Mouse (Mus musculus): ENCODE data around the gene Rapgef1. TPM values are rescaled to one million over a fixed set of nuclear protein-coding genes. Genes with fewer than 3 reads are reported as not detected.
A peak's percentile ranks its signal among the peaks of the same experiment; 100 is the strongest.

Gene Rapgef1
- polyA plus RNA-seq, 1 experiment, result 75.1 TPM

DNA sequence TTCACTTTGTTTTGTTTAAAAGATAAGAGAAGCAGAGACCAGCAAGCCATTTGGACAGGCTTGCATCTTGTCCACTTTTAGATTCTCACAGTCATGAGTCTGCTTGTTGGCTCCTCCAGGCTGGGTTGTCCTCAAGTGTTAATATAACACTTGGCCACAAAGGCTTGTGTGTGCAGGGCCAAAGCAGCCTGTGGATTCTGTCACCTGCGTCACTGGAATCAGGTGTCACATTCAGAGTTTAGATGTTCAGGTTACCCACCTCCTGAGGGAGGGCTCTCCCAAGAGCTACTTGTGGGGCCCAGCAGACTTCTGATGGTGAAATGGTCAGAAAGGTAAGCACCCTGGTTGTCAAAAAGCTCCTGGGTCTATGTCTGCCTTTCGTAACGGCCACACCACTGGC, 103.6 kb downstream of the Rapgef1 start:
- WGBS, result 90% methylated on average over 3 of the region's 3 CpGs
- TF ChIP-seq POLR2A (IDR thresholded peaks at IDR 0.05; ENCODE audit: low read depth, low read length) (no peak), CTCF (IDR thresholded peaks at IDR 0.05; ENCODE audit: extremely low read depth, insufficient read depth, insufficient read length, insufficient replicate concordance) (no peak)

DNA sequence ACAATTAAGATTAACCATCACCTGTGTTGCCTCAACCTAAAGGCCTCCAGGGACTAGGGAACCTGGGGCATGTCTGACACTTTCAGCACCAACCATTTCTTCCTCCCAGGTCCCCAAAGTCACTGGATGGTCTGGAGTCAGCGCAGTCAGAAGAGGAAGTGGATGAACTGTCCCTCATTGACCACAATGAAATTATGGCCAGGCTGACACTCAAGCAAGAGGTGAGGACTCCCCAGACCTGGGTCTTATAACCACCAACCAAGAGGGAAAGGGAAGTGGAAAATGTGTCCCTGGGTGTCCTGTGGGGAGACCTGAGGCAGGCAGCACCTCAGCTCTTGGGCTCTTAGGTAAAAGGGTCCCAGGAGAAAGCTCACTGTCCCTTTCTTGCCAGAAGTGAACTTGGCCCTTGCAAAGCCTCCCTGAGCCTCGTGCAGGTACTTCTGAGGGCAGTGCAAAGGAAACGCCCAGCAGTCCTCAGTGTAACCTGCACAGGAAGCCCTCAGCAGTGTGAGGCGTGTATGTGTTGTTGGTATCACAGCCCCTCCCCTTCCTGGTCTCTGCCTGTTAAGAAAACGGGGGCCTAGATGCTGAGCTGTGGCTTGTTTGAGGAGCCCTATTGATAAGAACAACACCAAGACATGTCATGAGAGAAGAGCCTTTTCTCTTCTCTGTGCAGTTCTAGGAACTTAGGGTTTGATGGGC, 105.3 kb downstream of the Rapgef1 start:
- H3K4me1 ChIP-seq (ENCODE audit: control insufficient read depth, insufficient read depth, insufficient read length), result no peaks in the 10 kb centered on the region
- H3K27me3 ChIP-seq (ENCODE audit: control insufficient read depth, insufficient read depth, low read length), result no peaks in the 10 kb centered on the region
- H3K36me3 ChIP-seq (ENCODE audit: control insufficient read depth, insufficient read depth, low read length), result peaks cover 46% of the 10 kb centered on the region
- H3K27ac ChIP-seq (ENCODE audit: insufficient read depth, low read length), result peak overlapping the region; percentile 11
- TF ChIP-seq CTCF (IDR thresholded peaks at IDR 0.05; ENCODE audit: extremely low read depth, insufficient read depth, insufficient read length, insufficient replicate concordance), result no peak
- no peak for TF ChIP-seq POLR2A (IDR thresholded peaks at IDR 0.05; ENCODE audit: low read depth, low read length)
- 30% methylated on average over 5 of the region's 5 CpGs for whole genome bisulfite sequencing
- no peak for DNase-seq (ENCODE audit: low read depth in 1 of 2, low spot score in 2 of 2)
- no peak overlapping the region for H3K4me3 ChIP-seq (ENCODE audit: extremely low read depth, insufficient read depth, insufficient read length)

More for the DNA sequence above, 103.6 kb downstream of the Rapgef1 start:
- Histone ChIP-seq H3K27me3 (ENCODE audit: control insufficient read depth, insufficient read depth, low read length) (no peaks in the 10 kb centered on the region), H3K27ac (ENCODE audit: insufficient read depth, low read length) (no peak overlapping the region), H3K36me3 (ENCODE audit: control insufficient read depth, insufficient read depth, low read length) (peaks cover 54% of the 10 kb centered on the region), H3K4me1 (ENCODE audit: control insufficient read depth, insufficient read depth, insufficient read length) (no peaks in the 10 kb centered on the region), H3K4me3 (ENCODE audit: extremely low read depth, insufficient read depth, insufficient read length) (no peak overlapping the region)
- no peak for DNase-seq (ENCODE audit: low read depth in 1 of 2, low spot score in 2 of 2)

DNA sequence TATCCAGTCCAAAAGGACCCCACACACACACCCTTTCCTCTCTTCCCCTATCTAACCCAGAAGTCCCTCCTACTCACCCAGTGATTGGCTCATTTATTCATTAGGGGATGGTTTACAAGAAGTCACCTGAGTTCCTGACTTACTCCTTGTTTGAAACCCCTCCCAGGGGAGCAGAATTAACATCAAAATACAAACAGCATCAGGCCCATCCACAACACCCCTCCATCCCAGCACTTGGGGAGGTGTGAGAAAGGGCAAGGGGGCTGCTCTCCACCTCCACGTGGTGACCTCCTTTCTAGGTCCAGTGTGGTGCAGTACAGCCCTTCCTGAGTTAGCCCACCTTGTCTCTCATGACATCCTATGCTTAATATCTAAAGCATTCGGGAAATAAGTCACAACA, 110.0 kb downstream of the Rapgef1 start:
- no peak for TF ChIP-seq CTCF (IDR thresholded peaks at IDR 0.05; ENCODE audit: extremely low read depth, insufficient read depth, insufficient read length, insufficient replicate concordance)
- TF ChIP-seq POLR2A (IDR thresholded peaks at IDR 0.05; ENCODE audit: low read depth, low read length), result no peak
- WGBS, result 72% methylated on average over 2 of the region's 2 CpGs
- no peak overlapping the region for H3K4me3 ChIP-seq (ENCODE audit: extremely low read depth, insufficient read depth, insufficient read length)
- no peaks in the 10 kb centered on the region for H3K4me1 ChIP-seq (ENCODE audit: control insufficient read depth, insufficient read depth, insufficient read length)
- no peak for DNase-seq (ENCODE audit: low read depth in 1 of 2, low spot score in 2 of 2)
- H3K27ac ChIP-seq (ENCODE audit: insufficient read depth, low read length), result no peak overlapping the region
- H3K36me3 ChIP-seq (ENCODE audit: control insufficient read depth, insufficient read depth, low read length), result peaks cover 56% of the 10 kb centered on the region
- H3K27me3 ChIP-seq (ENCODE audit: control insufficient read depth, insufficient read depth, low read length), result no peaks in the 10 kb centered on the region

DNA sequence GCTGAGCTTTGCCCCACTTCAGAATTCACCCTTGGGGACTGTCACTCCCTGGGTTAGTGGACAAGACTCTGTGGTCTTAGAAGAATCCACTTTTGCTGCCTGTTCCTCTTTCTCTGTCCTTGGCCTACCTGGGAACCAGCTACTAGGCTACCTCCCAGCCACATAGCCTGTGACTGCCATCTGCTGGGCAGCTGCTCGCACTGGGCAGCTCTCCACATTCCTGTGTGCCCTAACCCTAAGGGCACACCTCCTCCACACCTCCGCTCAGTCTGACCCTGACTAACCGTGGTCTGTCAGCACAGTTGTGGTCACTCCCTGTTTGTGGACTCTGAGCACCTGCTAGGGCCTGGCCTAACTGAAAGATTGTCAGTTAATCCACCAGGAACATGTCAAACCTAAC, 112.0 kb downstream of the Rapgef1 start:
- peak in 1 of 2 experiments; percentile 55 for DNase-seq (ENCODE audit: low read depth in 1 of 2, low spot score in 2 of 2)
- Histone ChIP-seq H3K4me1 (ENCODE audit: control insufficient read depth, insufficient read depth, insufficient read length) (no peaks in the 10 kb centered on the region), H3K36me3 (ENCODE audit: control insufficient read depth, insufficient read depth, low read length) (peaks cover 63% of the 10 kb centered on the region), H3K27me3 (ENCODE audit: control insufficient read depth, insufficient read depth, low read length) (no peaks in the 10 kb centered on the region), H3K27ac (ENCODE audit: insufficient read depth, low read length) (no peak overlapping the region), H3K4me3 (ENCODE audit: extremely low read depth, insufficient read depth, insufficient read length) (no peak overlapping the region)
- TF ChIP-seq POLR2A (IDR thresholded peaks at IDR 0.05; ENCODE audit: low read depth, low read length) (no peak), CTCF (IDR thresholded peaks at IDR 0.05; ENCODE audit: extremely low read depth, insufficient read depth, insufficient read length, insufficient replicate concordance) (peak; percentile 55; the same call in 1 of the 2 replicates)
- WGBS, result 54% methylated on average over 3 of the region's 3 CpGs

DNA sequence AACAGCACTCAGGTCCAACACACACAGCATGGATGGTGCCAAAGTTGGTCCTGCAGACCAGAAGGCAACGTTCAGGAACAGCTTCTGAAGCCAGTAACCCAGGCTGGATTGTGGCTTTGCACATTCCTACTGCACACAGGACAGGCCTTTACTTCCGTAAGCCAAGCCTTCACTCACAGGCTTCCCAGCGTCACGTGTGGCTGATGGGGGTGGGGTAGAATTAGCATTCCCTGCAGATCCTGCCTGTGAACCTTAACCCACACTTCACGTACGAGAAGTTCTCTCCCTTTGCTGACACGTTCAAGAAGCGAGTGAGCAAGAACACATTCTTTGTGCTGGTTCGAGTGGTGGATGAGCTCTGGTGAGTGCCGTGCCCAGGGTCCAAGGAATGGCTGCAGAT, 113.0 kb downstream of the Rapgef1 start:
- H3K36me3 ChIP-seq (ENCODE audit: control insufficient read depth, insufficient read depth, low read length), result peaks cover 67% of the 10 kb centered on the region
- WGBS, result 96% methylated on average over 10 of the region's 10 CpGs

DNA sequence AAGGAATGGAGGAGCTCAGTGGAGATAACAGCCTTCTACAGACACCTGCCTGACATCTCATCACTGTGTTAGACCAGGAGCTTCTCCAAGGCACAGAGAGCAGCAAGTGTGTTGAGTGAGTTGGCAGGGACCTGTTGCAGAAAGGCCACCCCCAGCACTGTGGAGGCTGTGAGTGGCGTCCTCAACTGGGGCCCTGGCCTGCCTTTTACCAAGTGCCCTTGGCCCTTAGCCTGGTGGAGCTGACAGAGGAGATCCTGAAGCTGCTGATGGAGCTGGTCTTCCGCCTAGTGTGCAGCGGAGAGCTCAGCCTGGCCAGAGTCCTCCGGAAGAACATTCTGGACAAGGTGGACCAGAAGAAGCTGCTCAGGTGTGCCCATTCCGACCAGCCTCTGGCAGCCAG, 113.8 kb downstream of the Rapgef1 start:
- H3K4me1 ChIP-seq (ENCODE audit: control insufficient read depth, insufficient read depth, insufficient read length), result no peaks in the 10 kb centered on the region; the same call in 1 of the 2 replicates
- DNase-seq (ENCODE audit: low read depth in 1 of 2, low spot score in 2 of 2), result no peak
- no peaks in the 10 kb centered on the region for H3K27me3 ChIP-seq (ENCODE audit: control insufficient read depth, insufficient read depth, low read length)
- H3K4me3 ChIP-seq (ENCODE audit: extremely low read depth, insufficient read depth, insufficient read length), result no peak overlapping the region
- H3K27ac ChIP-seq (ENCODE audit: insufficient read depth, low read length), result no peak overlapping the region
- TF ChIP-seq CTCF (IDR thresholded peaks at IDR 0.05; ENCODE audit: extremely low read depth, insufficient read depth, insufficient read length, insufficient replicate concordance) (no peak), POLR2A (IDR thresholded peaks at IDR 0.05; ENCODE audit: low read depth, low read length) (no peak)
- H3K36me3 ChIP-seq (ENCODE audit: control insufficient read depth, insufficient read depth, low read length), result peaks cover 70% of the 10 kb centered on the region
- WGBS, result 94% methylated on average over 5 of the region's 5 CpGs

More for the DNA sequence above, 113.0 kb downstream of the Rapgef1 start:
- Histone ChIP-seq H3K4me3 (ENCODE audit: extremely low read depth, insufficient read depth, insufficient read length) (no peak overlapping the region), H3K27ac (ENCODE audit: insufficient read depth, low read length) (no peak overlapping the region), H3K4me1 (ENCODE audit: control insufficient read depth, insufficient read depth, insufficient read length) (no peaks in the 10 kb centered on the region), H3K27me3 (ENCODE audit: control insufficient read depth, insufficient read depth, low read length) (no peaks in the 10 kb centered on the region)
- TF ChIP-seq POLR2A (IDR thresholded peaks at IDR 0.05; ENCODE audit: low read depth, low read length) (no peak), CTCF (IDR thresholded peaks at IDR 0.05; ENCODE audit: extremely low read depth, insufficient read depth, insufficient read length, insufficient replicate concordance) (no peak)
- no peak for DNase-seq (ENCODE audit: low read depth in 1 of 2, low spot score in 2 of 2)

DNA sequence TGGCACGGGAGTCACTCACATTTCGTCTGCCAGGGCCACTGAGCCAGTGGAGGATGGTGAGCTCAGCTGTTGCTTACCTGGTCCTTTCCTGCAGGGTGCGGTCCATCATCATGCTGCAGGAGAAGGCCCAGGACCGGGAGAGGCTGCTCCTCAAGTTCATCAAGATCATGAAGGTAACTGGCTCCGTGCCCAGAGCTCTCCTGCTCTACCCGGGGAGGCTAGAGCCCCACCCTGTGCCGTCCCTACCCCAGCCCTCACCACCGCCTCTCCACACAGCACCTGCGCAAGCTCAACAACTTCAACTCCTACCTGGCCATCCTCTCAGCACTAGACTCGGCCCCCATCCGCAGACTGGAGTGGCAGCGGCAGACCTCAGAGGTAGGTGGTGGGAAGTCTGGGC, 116.2 kb downstream of the Rapgef1 start:
- peaks cover 4% of the 10 kb centered on the region; the same call in 1 of the 2 replicates for H3K4me1 ChIP-seq (ENCODE audit: control insufficient read depth, insufficient read depth, insufficient read length)
- TF ChIP-seq POLR2A (IDR thresholded peaks at IDR 0.05; ENCODE audit: low read depth, low read length), result no peak
- TF ChIP-seq CTCF (IDR thresholded peaks at IDR 0.05; ENCODE audit: extremely low read depth, insufficient read depth, insufficient read length, insufficient replicate concordance), result no peak
- H3K4me3 ChIP-seq (ENCODE audit: extremely low read depth, insufficient read depth, insufficient read length), result no peak overlapping the region
- no peaks in the 10 kb centered on the region for H3K27me3 ChIP-seq (ENCODE audit: control insufficient read depth, insufficient read depth, low read length)
- no peak overlapping the region for H3K27ac ChIP-seq (ENCODE audit: insufficient read depth, low read length)
- peaks cover 64% of the 10 kb centered on the region for H3K36me3 ChIP-seq (ENCODE audit: control insufficient read depth, insufficient read depth, low read length)
- no peak for DNase-seq (ENCODE audit: low read depth in 1 of 2, low spot score in 2 of 2)
- 97% methylated on average over 12 of the region's 12 CpGs for WGBS

Data from spleen, adult 2 months (tissue).